Mouse (Mus musculus): Measurements from ENCODE around the gene Cntn4.

DNA sequence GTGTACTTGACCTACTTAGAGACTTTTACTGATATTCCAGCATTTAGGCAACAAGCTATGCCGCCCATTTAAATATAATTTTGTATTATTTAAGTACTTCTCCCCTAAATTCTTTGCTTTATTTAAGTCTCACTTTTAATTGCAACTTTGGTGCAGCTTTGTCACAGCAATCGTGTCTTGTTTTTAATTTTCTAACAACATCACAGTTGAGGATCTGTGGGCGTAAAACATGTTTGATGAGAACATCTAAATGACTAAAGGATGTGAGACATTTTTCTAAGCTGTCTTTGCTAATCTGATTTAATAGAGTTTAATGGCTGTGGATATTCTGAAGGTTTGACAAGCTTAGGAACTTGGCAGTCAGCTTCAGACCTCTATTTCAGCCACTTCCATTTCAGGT lies 818.8 kb downstream of the Cntn4 start:
- TF ChIP-seq POLR2A (IDR thresholded peaks at IDR 0.05; ENCODE audit: control insufficient read depth, extremely low read depth, insufficient read depth, low read length, poor library complexity) (no peak), CTCF (IDR thresholded peaks at IDR 0.05; ENCODE audit: borderline replicate concordance, control insufficient read depth, extremely low read depth, insufficient read depth, low read length, poor library complexity) (no peak)

All from thymus, adult 2 months (tissue).